Mouse (Mus musculus) bone marrow macrophage, adult 2 months (primary cell): ENCODE results near the gene Pf4.

Experiments used
- CTCF ChIP-seq: IDR thresholded peaks from 2 replicates; pipeline ENCODE4 v1.5.1; 2012; ENCODE audit warnings: low read depth, mild to moderate bottlenecking, low read length, moderate library complexity
- POLR2A ChIP-seq: IDR thresholded peaks from 2 replicates; pipeline ENCODE4 v1.6.1; 2012; ENCODE audit warnings: mild to moderate bottlenecking, low read depth, low read length, borderline replicate concordance

GRCm38 (mm10) chr5:90768218-90768617 is 4.0 kb upstream of the Pf4 start, which contains the start of gene Ppbp:
- TF ChIP-seq POLR2A (no peak), CTCF (no peak)
